Mouse (Mus musculus): Measurements from ENCODE around the gene Prl2c5. TPM values are rescaled to one million over a fixed set of nuclear protein-coding genes. Genes with fewer than 3 reads are reported as not detected.
"Not testable (repeated sequence)": the region's sequence is repeated elsewhere in the genome, so short reads cannot be mapped to it uniquely, and the experiment has no call there.

Gene Prl2c5
- polyA plus RNA-seq (2012; rRNA removed): 0.30 and 1.1 TPM in 2 replicates

- DNase-seq (ENCODE audit: low read depth): not testable (repeated sequence)
Measured at GRCm38 (mm10) chr13:13182415-13182814, at the start of gene Prl2c5. TSS of gene Prl2c5 (plus strand) at chr13:13182715.

- DNase-seq (ENCODE audit: low read depth): not testable (repeated sequence)
Measured at GRCm38 (mm10) chr13:13162777-13163485, 19.6 kb upstream of the Prl2c5 start.

GRCm38 (mm10) chr13:13168631-13169030 lies 13.9 kb upstream of the Prl2c5 start:
- DNase-seq (ENCODE audit: low read depth): not testable (repeated sequence)

DNA sequence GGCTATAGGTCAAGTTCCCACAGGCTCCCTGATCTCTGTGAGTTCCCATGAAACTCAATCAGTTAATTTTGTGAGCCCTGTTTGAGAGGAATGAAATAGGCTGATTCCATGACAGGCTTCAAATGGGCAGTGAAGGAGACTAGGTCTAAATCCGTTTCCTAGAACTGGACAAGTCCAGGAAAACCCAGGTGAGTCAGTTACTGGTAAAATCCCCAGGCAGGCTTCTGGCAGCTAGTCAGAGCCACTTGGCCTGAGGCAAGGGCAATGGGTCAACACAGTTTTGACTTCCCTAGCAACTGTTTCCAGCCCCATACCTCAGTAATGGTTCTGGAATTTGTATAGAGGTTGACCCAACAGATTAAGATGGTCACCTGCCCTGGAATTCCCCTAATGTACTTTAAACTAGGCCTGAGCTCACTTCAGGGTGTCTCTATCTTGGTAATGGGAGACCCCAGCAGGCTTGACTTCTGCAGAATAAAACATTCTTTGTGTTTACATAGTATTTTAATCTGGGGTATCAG lies 8.8 kb upstream of the Prl2c5 start:
- not testable (repeated sequence) for DNase-seq (ENCODE audit: low read depth)

DNA sequence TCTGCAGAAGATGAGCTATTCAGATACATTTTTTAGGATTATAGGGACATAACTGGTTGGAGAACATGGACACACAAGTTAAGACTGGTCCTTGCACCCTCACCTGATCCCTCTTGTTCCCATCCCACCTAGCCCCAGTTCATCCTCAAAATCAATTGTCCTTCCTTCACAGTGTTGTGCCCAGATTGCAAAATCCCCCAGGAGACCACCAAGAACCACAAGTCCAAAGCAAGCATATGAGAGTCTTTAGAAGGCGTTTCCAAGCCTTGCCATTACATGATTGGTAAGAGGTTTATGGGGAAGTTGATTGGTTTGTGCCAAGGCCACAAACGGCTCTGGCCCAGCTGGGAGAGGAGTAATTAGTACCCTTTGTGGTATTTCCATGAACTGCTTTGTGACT lies 6.8 kb upstream of the Prl2c5 start:
- not testable (repeated sequence) for DNase-seq (ENCODE audit: low read depth)

- DNase-seq (ENCODE audit: low read depth): not testable (repeated sequence)
Measured at GRCm38 (mm10) chr13:13211168-13211567, 28.7 kb downstream of the Prl2c5 start.

- not testable (repeated sequence) for DNase-seq (ENCODE audit: low read depth)
Measured at GRCm38 (mm10) chr13:13216363-13216762, 33.8 kb downstream of the Prl2c5 start.

DNA sequence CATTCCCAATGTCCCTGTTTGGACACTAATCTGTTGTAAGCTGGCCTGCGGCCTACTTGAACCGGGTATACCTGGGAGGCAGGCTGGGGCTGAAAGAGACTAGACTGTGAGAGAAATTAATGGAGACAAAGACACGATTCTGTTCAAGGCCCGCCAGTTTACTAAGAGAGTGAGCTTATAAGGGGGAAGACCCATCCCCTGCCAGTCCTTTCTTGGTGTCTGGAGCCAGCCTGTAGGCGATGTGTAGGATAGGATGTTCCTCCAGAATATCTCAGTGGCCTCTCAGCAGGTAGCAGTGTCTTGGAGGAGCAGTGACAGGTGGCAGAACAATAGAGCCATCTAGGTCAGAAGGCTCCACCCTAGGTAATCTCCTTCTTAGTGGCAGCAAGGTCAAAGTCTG lies 37.7 kb downstream of the Prl2c5 start:
- DNase-seq (ENCODE audit: low read depth): not testable (repeated sequence)

GRCm38 (mm10) chr13:13237456-13237855 lies 54.9 kb downstream of the Prl2c5 start:
- peak; percentile 1 for DNase-seq (ENCODE audit: low read depth)

More at GRCm38 (mm10) chr13:13237456-13237855, 54.9 kb downstream of the Prl2c5 start:
- TF ChIP-seq CTCF (IDR thresholded peaks at IDR 0.05; ENCODE audit: borderline replicate concordance, extremely low read depth, insufficient read depth, insufficient read length): 0 out of 2 replicates have a peak, but pooled peaks have one; percentile 14

Other genes starting within 250 kb of the Prl2c5 start
- gene Prl2c2, start 177.3 kb upstream of the Prl2c5 start, polyA plus RNA-seq (2012; rRNA removed): 0.18 and 0.52 TPM in 2 replicates
- gene Gpr137b, start 211.3 kb downstream of the Prl2c5 start, polyA plus RNA-seq (2012; rRNA removed): 29.8 and 30.7 TPM in 2 replicates